Mouse (Mus musculus): ENCODE data around the gene Hbb-bh2.
"Not testable (repeated sequence)": the region's sequence is repeated elsewhere in the genome, so short reads cannot be mapped to it uniquely, and the experiment has no call there.

- not testable (repeated sequence) for TF ChIP-seq CTCF (IDR thresholded peaks at IDR 0.05; ENCODE audit: borderline replicate concordance, extremely low read depth, insufficient read depth, insufficient read length); POLR2A (IDR thresholded peaks at IDR 0.05; ENCODE audit: borderline replicate concordance, extremely low read depth, insufficient read depth, insufficient read length, poor library complexity, severe bottlenecking)
Observed at GRCm38 (mm10) chr7:103813152-103813551, 27.2 kb downstream of the Hbb-bh2 start.
